Mouse (Mus musculus): ENCODE results near the gene Ablim1.

The Ablim1 gene

GRCm38 (mm10) chr19:57340900-57341742, 26.4 kb upstream of the Ablim1 start:
- no peak for DNase-seq

- DNase-seq: peak; percentile 93
These were observed 24.7 kb upstream of the Ablim1 start for GRCm38 (mm10) chr19:57339281-57339864.

GRCm38 (mm10) chr19:57335135-57335534, 20.4 kb upstream of the Ablim1 start:
- no peak for DNase-seq

GRCm38 (mm10) chr19:57333356-57333755, 18.6 kb upstream of the Ablim1 start:
- no peak for DNase-seq

DNA sequence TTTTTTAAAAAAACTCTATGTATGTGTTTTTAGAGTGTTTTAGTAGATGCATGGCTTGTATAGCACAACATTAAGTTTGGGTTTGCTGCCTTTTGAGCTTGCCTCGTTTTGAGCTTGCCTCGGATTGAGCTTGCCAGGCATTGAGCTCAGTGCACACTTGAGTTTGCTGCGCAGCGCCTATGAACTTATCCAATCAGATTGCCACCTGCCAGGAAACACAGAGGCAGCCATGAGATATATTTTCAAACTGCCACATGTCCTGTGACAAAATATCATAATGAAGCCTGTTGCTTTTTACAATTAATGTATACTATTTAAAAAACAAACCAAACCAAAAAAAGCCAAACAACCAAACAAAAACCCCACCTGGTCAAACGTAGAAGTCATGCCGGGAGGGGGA, 16.5 kb upstream of the Ablim1 start:
- no peak for DNase-seq

- DNase-seq: no peak
These were observed 15.6 kb upstream of the Ablim1 start for GRCm38 (mm10) chr19:57330309-57330708.

DNA sequence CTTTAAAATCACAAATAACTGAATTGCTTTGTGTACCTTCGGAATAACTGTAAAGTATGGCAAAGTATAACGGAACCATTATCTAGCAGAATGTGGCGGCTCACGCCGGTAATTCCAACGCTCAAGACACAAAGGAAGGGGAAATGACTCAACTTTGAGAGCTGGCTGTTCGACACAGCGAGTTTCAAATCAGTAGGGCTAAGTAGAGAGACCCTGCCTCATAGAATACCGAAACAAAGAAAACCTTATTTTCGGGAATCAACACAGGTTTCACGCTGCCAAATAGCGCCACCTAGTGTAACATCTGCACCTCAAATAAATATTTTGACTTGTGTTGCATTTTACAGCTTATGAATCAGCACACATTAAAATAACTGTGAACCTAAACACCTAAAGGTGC, 14.1 kb upstream of the Ablim1 start:
- no peak for DNase-seq

DNA sequence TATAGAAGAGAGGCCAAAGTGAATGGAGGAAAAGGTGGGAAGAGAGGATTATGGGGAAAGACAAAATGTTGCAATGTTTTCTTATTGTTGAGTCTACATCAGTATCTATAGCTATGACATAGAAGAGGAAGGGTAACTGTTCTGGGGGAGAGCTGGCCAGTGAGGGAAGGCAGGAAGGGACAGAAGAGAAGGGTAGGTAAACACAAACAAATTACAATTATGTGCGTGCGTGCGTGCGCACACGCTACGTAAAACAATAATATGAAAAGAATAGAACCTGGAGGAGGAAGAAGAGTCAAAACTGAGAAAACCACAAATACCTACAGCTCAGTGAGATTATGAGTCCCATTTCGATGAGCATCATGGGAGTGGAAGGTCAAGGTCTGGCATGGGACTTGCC, 13.6 kb upstream of the Ablim1 start:
- DNase-seq: peak; percentile 67

DNA sequence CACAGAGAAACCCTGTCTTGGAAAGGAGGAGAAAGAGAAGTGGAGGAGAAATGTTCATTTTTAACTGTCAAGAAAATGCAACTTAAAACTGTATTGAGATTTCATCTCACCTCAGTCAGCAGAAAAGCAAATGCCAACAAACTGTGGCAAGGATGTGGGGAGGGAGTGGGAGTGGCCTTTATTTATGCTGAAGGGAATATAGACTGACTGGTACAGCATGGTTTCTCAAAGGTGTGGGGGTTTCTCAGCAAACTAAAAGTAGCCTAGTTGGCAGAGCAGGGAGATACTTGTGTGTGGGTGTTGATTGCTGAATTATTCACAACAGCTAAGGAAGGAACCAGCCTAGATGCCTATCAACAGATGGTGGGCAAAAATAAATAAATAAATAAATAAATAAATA, 13.0 kb upstream of the Ablim1 start:
- peak; percentile 77 for DNase-seq

DNA sequence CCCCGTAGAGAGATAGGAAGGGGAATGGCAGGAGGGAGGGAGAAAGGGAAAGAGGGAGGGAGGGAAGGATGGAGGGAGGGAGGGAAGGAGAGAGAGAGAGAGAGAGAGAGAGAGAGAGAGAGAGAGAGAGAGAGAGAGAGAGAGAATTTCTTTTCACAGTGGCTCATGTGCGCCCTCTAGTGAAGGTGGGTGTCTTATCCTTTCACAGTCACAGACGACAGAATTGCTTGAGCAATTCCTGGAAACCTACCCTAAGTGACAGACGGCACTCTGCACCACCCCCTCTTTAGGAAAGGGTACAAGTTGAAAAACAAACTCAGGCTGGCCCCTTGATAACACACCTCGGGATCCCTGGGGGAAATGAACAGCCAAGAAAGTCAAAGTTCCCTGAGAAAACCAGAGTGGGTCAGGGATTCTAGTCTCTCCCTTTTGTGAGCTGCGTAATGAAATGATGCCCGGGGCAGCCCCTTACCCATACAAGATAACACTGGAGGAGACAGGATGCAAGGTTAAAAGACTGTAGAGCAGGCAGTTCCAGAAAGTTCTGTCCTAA, 11.1 kb upstream of the Ablim1 start:
- DNase-seq: peak; percentile 92

- no peak for DNase-seq
These were observed 8.4 kb upstream of the Ablim1 start for GRCm38 (mm10) chr19:57323087-57323486.

DNA sequence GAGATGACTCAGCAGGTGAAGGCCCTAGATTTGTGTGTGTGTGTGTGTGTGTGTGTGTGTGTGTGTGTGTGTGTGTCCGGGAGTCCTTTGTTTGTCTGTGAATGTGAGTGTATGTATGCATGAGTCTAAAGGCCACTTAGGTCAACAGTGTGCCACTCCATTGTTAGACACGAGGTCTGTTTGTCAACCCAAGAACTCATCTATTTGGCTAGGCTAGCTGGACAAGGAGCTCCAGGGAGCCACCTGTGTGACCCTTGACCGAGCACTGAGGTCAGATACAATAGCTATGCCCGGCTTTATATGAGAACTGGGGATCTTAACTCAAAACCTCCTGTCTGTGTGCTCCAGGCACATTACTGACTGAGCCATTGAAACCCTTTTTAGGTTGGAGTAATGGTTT, 7.8 kb upstream of the Ablim1 start:
- DNase-seq: no peak

DNA sequence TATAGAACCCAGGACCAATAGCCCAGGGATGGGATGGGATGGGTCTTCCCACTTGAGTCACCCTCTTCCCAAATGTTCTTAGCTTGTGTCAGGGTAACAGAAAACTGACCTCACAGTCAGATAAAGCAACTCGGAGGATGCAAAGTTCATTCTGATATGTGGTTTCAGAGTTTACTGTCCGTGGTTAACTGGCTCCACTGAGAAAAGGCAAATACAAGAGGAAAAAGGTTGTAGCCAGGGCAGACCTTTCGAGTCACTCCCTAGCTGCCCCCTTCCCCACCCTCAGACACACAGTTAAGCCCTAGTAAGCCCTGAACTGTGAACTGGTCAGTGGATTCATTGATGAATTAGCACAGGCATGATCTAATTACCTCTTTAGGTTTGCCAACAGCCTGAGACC, 7.1 kb upstream of the Ablim1 start:
- DNase-seq: peak; percentile 66

DNA sequence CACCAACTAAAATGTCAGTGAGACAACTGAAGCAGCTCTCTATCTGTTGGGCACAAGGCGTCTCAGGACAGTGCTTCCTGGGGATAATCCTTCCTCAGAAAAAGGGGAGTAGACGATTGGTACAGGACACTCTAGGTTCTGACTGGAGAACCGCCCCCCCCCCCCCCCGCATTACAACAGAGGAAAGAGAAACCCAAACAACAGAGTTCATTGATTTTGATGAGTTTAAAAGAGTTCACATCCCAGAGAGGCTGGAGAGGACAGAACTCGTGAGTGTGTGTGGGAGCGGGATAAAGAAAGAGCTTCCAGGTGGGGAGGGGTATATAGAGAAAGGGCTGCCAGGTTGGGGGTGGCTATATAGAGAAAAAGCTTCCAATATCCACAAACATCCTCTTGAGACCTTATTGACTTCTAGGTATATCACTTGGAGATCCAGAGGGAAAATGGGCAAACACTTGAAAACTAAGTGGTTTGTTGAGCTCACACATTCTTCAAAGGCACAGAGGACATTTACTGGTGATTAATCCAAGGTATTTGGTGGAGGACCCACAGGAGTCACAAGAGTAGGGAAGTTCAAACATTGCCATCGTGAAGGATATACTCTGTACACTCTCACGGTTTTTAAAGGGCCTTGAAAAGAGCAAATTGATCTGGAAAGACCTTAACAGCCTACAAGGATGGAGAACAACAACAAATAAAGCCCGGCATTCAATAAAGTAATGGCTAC, 6.1 kb upstream of the Ablim1 start:
- DNase-seq: no peak

GRCm38 (mm10) chr19:57316597-57316996, 1.9 kb upstream of the Ablim1 start:
- peak; percentile 52 for DNase-seq

GRCm38 (mm10) chr19:57315013-57315565, 370 bp upstream of the Ablim1 start:
- no peak for DNase-seq

- no peak for DNase-seq
These were observed 801 bp downstream of the Ablim1 start for GRCm38 (mm10) chr19:57313891-57314345.

- DNase-seq: peak; percentile 91
These were observed 1.5 kb downstream of the Ablim1 start for GRCm38 (mm10) chr19:57313226-57313625.

GRCm38 (mm10) chr19:57309980-57310379, 4.7 kb downstream of the Ablim1 start:
- DNase-seq: no peak

- no peak for DNase-seq
These were observed 8.1 kb downstream of the Ablim1 start for GRCm38 (mm10) chr19:57306601-57307000.

DNA sequence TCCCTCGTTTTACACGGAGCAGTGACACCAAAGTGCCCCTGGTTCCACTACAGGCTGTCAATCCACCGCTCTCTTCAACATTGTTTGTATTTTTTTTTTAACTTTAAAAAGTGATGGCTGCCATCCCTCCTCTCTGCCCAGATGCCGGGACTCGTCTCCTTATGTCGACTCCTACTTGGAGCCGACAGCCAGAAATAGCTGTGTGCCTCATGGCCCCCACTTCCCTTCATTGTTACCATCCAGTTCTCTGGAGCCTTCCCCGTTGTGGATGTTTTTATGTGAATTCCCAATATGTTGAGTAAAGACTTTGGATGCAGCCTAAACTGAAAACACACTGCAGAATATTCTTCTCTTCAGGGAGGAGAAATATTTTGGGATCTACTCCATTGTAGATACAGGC, 8.7 kb downstream of the Ablim1 start:
- DNase-seq: peak; percentile 93

- DNase-seq: no peak
These were observed 10.1 kb downstream of the Ablim1 start for GRCm38 (mm10) chr19:57304666-57305065.

DNA sequence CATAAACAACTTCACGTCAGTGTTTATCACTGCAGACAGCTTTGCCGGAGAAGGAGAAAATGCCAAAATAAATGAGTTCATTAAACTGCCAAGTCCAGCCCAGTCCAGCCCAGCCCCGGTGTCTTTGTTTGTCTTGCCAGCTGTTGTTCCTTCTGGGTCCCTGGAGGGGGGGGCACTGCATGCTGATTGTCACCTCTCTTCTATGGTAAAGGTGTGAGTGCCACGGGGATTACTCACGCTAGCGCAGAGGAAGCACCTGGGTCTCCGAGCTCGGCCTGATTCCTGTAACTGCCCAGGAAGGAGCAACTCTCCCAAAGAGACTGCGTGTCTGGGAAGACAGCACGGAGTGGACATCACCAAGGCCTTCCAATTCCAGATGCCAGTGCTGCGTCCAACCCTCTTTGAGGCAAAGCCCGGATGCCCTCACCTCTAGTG, 12.7 kb downstream of the Ablim1 start:
- DNase-seq: peak; percentile 97
